Mouse (Mus musculus) ES-Bruce4 (cell line): ENCODE data around the gene Cmtm6.

Source experiments
- CTCF ChIP-seq: IDR thresholded peaks from one replicate; pipeline ENCODE4 v1.8.1; 2011; ENCODE audit warnings: low read depth, low read length
- POLR2A ChIP-seq: IDR thresholded peaks from one replicate; pipeline ENCODE4 v1.8.1; 2011; ENCODE audit warnings: low read length; ENCODE audit not compliant: insufficient read depth

GRCm38 (mm10) chr9:114688953-114689407, 41.9 kb upstream of the Cmtm6 start:
- TF ChIP-seq POLR2A (no peak), CTCF (no peak)
